Mouse (Mus musculus) cerebral cortex, adult 2 months (tissue): ENCODE measurements around the gene Fn3k.

ENCODE experiments used
- WGBS: fragments of 180-500 bp; shearing (Covaris S2); methylation state at CpG from one replicate; pipeline ENCODE4 v1.1.7; 2018; 5-methylcytosine and 5-hydroxymethylcytosine counted together

The Fn3k gene

DNA sequence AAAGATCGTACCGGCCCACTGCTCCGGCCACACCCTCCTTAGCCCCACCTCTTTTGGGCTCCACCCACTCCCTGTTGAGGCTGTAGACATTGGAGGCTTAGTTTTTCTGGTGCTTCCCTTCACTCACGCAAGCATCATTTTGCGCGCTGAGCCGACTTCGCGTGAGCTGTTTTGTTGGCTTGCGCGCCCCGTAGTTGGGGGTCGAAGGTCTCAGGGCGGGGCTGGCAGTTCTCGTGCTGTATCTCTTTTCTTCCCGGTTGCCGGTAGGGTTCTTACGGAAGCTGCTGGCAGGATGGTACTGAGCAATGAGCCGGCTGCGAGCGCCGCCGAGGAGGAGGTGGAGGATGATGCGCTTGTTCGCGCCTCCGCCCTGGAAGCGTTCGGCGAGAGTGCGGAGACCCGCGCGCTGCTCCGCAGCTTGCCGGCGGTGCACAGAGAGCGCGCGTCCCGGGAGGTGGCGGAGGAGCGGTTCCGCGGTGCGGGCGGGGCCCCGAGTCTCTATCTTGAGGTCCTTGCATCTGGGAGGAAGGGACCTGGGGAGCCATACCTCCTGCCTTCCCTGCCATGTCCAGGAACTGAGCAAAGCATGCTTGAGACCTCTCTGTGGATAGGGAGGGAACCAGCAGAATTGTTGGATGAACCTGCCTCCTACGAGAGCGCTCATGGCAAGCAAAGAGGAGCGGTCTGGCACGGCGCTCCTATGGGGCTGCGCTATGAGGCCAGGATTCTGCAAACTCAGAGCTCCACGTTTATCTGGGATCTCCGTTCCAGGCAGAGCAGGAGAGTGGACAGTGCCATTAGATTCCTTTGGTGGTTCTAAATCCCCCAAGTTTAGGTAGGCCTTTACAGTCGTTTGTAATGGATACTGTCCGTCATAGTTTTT lies 17.3 kb downstream of the Fn3k start, which contains the start of gene Tbcd:
Tbcd (plus strand) TSS at position 197 of the 883 bp plus-strand sequence.
- WGBS, result under 1% methylated on average over 58 of the region's 58 CpGs

- 78% methylated on average over 3 of the region's 3 CpGs for WGBS
Measured at GRCm38 (mm10) chr11:121457874-121458273, 23.2 kb downstream of the Fn3k start.

GRCm38 (mm10) chr11:121467408-121467807 lies 32.7 kb downstream of the Fn3k start:
- 93% methylated on average over 6 of the region's 6 CpGs for WGBS

GRCm38 (mm10) chr11:121474831-121475230 lies 40.1 kb downstream of the Fn3k start:
- WGBS, result 86% methylated on average over 3 of the region's 3 CpGs

- 36% methylated on average over 9 of the region's 9 CpGs for whole genome bisulfite sequencing
Measured at GRCm38 (mm10) chr11:121475699-121476415, 41.1 kb downstream of the Fn3k start.

DNA sequence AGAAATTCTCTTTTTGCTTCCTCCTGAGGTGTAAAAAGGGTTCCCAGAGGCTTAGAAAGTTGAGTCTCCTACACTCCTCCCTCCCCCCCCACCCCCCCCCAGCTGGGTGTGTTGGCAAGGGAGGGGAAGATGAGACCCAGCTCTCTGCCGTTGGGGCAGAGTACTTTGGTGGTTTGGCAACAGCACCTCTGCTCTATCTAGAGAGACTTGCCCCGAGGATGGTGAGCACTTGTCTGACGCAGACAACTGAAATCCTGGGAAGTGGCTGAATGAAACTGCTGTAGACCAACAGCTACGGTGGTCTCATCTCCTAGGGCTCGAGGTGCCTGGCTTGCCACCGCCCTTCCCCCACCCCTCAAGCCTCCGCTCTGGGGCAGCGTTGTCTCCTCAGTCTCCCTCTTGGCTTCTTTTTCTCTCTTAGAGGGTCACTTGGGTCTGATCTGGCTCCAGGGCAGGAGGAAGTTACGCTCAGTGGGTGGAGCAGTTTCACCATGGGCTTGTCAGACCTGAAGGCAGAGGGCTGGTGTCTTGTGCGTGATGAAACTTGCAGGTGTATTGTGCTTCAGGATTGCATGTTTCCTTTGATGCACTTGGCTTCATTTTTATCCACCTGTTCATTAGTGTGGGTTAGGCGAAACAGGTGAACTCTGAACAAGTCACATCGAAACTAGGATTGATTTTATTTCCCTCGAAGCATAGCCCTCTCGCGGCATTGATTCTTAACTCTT lies 44.9 kb downstream of the Fn3k start:
- WGBS, result 91% methylated on average over 15 of the region's 15 CpGs

DNA sequence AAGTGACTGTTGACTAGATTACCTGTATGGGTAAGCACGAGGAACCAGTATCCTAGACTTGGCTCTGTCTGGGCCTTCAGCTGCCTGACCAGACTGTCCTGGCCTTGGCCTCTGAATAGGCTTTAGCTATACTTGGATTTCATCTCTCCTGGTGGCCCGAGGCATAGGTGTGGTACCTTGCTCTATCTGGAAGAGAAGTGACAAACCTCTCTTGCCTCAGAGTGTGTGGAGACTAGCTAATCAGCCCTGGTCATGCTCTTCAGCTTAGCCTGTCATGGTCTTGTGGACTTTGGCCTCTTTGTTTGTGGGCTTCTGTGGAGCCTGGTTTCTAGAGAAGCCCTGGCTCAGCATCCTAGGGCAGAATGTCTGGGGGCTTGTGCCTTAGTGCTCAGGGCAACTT lies 46.4 kb downstream of the Fn3k start:
- WGBS, result 92% methylated on average over 2 of the region's 2 CpGs

DNA sequence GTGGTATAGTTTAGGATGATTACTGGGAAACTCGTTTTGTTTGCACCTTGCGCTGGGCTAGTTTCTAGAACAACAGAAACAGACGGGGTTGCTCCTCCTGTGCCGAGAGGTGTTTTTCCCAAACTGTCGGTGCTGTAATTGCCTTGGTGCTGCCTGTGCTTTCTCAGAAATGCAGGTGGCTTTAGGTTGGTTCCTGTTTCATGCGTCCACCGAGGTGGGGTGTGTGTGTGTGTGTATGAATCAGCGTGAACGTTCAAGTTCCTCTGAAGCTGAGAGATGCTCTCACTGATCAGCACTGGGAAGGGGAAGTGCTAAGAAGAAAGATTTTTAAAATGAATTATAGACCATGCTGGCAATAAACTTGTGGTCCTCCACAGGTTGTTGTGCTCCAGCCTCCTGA lies 51.2 kb downstream of the Fn3k start:
- 67% methylated on average over 9 of the region's 9 CpGs for WGBS
